Mouse (Mus musculus): Measurements from ENCODE around the gene Gm20388.

Gm20388 gene

DNA sequence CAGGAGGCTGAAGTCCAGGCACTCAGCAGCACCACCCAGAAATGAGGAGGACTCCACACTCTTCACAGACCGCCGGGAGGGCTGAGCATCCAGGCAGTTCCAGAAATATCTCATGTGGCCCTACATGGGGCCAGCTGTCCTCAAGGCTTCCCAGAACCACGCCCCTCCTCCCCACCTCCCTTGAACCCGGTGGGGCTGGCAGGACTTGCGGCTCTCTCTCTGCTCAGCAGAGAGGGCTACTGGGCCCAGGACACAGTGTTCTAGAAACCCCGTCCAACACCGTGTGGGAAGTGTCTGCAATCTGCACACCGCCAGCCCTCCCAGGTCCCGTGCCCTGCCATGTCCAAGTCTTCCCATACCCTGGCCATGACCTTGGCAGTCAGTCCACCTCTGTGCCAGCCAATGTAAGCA is 1652.3 kb downstream of the Gm20388 start:
- in situ Hi-C loops (cut with MboI, MseI): no loop called here

DNA sequence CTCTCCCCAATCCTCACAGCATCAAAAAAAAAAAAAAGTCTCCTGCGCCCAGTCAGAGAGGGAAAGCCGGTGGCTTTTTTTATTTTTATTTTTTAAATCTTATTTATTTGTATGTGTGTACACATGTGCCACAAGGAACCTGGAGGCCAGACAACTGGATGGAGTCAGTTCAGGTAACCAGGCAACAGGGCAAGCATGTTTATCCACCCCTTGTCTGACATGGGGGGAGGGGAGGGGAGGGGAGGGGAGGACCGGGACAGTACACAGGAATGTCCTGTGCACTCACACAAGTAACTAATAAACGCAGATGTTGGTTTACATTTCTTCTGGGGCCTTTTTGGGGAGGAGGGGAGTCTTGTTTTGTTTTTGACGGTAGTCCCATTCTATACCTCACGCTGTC is 1653.1 kb downstream of the Gm20388 start:
- in situ Hi-C loops (cut with MboI, MseI): no loop called here

- in situ Hi-C loops (cut with MboI, MseI): no loop called here
Observed at GRCm38 (mm10) chr8:121568321-121568720, 1657.7 kb downstream of the Gm20388 start.

GRCm38 (mm10) chr8:121570335-121570734 is 1659.7 kb downstream of the Gm20388 start:
- in situ Hi-C loops (cut with MboI, MseI): no loop called here

DNA sequence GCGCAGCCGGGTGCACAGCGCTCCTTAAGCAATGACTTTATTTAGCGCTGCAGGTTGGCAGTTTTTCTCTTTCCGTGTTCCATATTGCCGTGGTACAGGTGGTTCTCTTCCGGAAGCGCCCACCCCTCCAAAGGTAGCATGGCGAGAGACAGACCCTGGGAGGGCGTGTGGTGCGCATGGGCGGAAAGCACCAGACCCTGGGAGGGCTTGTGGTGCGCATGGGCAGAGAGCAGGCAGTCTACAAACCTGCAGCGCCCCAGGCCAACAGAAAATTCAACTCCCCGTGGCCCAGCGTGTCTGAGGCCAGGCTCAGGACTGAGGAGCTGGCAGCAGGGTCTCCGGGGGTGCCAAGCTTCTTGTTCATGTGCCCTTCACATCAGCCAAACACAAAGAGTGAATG is 1660.2 kb downstream of the Gm20388 start:
- in situ Hi-C loops (cut with MboI, MseI): no loop called here

DNA sequence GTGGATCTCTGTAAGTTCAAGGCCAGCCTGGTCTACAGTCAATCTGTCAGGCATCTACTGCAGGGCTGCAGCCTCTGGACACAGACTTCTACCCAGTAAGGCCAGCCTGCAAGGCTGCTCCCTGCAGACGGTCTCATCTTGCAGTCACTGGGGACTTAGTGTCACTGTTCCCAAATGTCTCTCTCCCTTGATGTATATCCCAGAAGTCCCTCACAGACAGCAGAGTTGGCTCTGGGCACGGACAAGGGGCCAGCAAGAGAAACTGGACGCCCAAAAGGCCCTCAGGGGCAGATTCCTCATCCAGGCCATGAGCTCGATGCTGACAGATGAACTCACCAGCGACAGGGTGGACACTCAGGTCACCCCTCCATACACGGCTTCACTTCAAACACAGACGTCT is 1661.5 kb downstream of the Gm20388 start:
- in situ Hi-C loops (cut with MboI, MseI): no loop called here

- in situ Hi-C loops (cut with MboI, MseI): no loop called here
Observed at GRCm38 (mm10) chr8:121573275-121573674, 1662.6 kb downstream of the Gm20388 start.

DNA sequence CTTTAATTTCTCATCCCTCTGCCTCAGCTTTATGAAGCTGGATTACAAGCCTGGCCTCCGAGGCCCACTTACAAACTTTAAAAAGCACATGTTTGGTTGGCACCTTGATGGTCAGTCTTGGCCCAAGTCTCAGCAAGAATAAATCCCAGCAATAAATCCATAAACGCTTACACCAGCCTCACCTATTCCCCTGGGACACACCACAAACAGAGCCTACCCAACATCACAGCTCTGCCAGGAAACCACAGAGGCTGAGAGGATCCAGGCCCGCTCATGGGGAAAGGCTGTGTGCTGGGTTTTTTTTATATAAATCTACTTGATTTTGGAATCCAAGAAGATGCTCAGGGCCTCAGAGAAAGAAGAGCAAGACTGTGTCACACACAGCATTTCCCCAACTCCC is 1665.0 kb downstream of the Gm20388 start:
- in situ Hi-C loops (cut with MboI, MseI): loop anchor here (25.0 kb wide), 2 partner anchors 913 to 1987 kb away; partner anchors contain the start of genes Cox4i1, Emc8 and Gm27021

GRCm38 (mm10) chr8:121577751-121578675 is 1667.4 kb downstream of the Gm20388 start:
- in situ Hi-C loops (cut with MboI, MseI): loop anchor here (25.0 kb wide), 2 partner anchors 916 to 1984 kb away; partner anchors contain the start of genes Cox4i1, Emc8 and Gm27021

DNA sequence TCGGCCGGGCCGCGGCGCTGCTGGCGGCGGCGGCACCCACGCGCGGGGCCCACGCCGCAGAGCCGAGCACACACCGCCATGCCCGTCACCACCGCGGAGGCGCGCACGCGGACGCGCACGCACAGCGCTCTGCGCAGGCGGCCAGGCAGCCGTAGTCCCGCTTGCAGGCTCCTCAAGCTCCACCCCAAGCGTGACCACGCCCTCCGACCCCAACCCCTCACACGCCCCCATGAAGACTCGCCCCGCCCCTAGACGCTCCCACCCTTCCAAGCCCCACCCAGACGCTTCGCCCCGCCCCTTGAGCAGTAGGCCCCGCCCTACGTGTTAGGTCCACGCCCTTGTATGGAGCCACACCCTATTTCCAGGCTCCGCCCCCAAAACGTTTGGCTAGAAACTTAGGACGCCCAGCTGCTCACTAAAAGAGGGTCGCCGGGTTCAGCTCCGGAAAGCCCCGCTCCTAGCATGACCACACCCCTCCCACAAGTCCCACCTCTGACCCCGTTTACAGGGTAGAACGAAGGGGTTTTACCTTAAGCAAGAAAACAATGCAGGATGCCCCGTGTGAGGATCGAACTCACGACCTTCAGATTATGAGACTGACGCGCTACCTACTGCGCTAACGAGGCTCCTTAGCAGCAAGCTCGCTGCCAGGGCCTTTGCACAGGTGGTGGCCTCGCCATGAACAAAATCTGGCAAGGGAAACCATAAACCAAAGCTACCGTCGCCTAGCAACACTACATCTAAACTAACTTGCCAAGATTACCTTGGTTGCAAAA is 1668.2 kb downstream of the Gm20388 start, which contains the start of gene Fbxo31:
Gene Fbxo31 (minus strand): TSS at position 131 of the 776 bp plus-strand sequence.
- in situ Hi-C loops (cut with MboI, MseI): loop anchor here (25.0 kb wide), 2 partner anchors 917 to 1983 kb away; partner anchors contain the start of genes Cox4i1, Emc8 and Gm27021

DNA sequence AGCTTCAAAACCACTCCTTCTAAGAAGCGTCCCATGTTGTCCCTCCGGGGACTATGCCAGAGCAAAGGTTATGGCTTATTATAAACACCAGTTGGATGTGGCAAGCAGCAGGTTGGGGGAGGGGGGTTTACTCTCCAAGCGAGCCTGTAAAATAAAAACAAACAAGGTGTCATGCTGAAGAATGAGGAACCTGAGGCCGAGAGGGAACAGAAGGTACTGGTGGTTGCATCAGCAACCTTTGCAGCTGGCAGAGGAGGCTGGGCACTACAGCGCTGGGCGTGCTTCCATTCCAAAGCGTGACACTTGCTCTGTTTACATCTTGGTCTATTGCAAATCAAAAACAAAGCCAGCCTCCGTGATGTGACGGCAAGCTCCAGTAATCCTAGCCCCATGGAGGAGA is 1669.8 kb downstream of the Gm20388 start:
- in situ Hi-C loops (cut with MboI, MseI): loop anchor here (10.0 to 25.0 kb wide), 3 partner anchors 324 to 1982 kb away; partner anchors contain the start of genes Cox4i1, Emc8, Gm27021 and Slc7a5

- in situ Hi-C loops (cut with MboI, MseI): loop anchor here (10.0 to 25.0 kb wide), 3 partner anchors 321 to 1979 kb away; partner anchors contain the start of genes Cox4i1, Emc8, Gm27021 and Slc7a5
Observed at GRCm38 (mm10) chr8:121583653-121584052, 1673.0 kb downstream of the Gm20388 start.

DNA sequence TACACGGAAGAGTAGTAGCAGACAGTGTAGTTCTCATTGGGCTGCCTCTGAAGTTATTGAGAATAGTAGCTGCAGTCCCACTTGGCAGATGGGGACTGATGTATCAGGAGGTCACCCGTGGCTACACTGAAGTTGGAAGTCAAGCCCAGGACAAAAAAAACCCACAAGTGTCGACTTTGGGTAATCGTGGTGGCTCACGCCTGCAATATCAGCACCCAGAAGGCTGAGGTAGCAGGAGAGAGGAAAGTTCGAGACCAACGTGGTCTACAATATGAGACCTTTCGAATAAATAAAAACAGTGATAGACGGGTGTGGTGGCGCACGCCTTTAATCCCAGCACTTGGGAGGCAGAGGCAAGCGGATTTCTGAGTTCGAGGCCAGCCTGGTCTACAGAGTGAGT is 1674.1 kb downstream of the Gm20388 start:
- in situ Hi-C loops (cut with MboI, MseI): loop anchor here (10.0 to 25.0 kb wide), 3 partner anchors 320 to 1978 kb away; partner anchors contain the start of genes Cox4i1, Emc8, Gm27021 and Slc7a5

- in situ Hi-C loops (cut with MboI, MseI): loop anchor here (10.0 to 25.0 kb wide), 3 partner anchors 320 to 1977 kb away; partner anchors contain the start of genes Cox4i1, Emc8, Gm27021 and Slc7a5
Observed at GRCm38 (mm10) chr8:121585159-121585825, 1674.7 kb downstream of the Gm20388 start.

GRCm38 (mm10) chr8:121588750-121589149 is 1678.1 kb downstream of the Gm20388 start:
- in situ Hi-C loops (cut with MboI, MseI): loop anchor here (10.0 to 25.0 kb wide), 3 partner anchors 316 to 1974 kb away; partner anchors contain the start of genes Cox4i1, Emc8, Gm27021 and Slc7a5

DNA sequence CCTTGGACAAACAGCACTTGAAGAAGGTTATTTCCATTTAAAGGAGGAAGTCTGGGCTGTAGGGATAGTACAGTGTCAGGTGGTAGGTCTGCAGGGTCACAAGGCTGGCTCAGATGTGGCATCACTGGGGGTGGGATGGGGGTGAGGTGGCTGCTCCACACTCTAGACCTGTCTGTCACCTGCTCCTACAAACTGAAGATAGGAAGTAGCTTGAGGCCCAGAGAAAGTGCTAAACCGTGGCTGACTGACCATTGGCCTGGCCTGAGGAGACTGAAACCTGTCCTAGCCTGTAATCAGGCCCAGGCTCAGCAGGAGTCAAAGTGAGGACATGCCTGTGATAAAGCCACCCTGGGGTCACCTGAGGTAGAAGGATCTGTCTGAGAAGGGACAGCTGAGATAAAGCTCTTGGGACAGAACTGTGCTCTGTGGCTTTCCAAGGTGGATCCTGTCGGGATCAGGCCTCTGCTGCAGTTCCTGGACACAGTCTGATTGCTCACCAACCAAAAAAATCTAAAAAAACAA is 1678.6 kb downstream of the Gm20388 start:
- in situ Hi-C loops (cut with MboI, MseI): loop anchor here (10.0 to 25.0 kb wide), 3 partner anchors 316 to 1973 kb away; partner anchors contain the start of genes Cox4i1, Emc8, Gm27021 and Slc7a5

DNA sequence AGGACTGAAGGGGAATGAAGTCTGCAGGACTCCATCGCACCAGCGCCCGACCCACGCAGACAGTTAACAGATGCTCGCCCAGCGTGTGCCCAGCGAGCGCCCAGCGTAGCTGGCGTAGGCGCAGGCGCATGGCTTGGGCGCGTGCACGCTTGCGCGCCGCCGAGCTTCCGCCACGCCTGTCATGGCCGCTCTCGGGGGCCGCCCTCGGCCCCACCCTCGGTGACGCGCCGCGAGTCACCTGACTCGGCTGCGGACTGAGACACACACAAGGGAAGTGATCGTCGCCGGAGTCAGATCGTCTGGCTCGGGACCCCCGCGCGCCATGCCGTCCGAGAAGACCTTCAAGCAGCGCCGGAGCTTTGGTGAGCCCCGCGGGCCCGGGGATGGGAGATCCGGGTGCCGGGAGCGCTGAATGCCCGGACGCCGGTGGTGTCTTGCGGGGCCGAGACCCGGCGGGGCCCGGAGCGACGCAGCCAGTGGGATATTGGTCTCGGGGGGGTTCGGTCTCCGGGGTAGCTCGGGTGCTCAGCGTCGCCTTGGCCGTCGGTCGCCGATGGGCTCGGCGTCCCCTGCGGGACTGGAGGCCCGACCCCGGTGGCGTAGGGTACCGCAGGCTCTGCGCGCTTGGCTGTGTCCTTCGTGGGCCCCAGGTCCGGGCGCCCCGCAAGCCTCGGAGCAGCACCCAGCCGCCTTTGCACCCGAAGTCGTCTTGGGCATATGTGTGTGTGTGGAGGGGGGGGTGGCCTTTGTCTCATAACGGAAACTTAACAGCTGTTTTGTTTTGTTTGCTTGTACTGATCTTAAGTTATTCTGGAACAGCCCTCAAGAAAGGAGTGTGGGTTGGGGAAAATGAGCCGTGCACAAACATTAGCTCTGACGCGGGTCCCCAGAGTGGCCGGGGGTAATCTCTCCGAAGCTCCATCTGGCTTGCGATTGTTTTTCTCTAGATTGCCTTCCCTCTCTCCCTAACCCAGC is 1679.8 kb downstream of the Gm20388 start, which contains the start of gene Map1lc3b:
Gene Map1lc3b (plus strand): TSS at position 159 of the 975 bp plus-strand sequence.
- in situ Hi-C loops (cut with MboI, MseI): loop anchor here (5.0 to 25.0 kb wide), 3 partner anchors 43 to 1972 kb away; partner anchors contain the start of genes Cox4i1, Emc8 and Gm27021

- in situ Hi-C loops (cut with MboI, MseI): loop anchor here (5.0 to 25.0 kb wide), 3 partner anchors 44 to 1971 kb away; partner anchors contain the start of genes Cox4i1, Emc8 and Gm27021
Observed at GRCm38 (mm10) chr8:121591178-121592066, 1680.8 kb downstream of the Gm20388 start.

Measured in T-helper 1 cell (primary cell).